Mouse (Mus musculus): ENCODE data around the gene Ugt2b34.
A peak's percentile ranks its signal among the peaks of the same experiment; 100 is the strongest.
"Not testable (repeated sequence)": the region's sequence is repeated elsewhere in the genome, so short reads cannot be mapped to it uniquely, and the experiment has no call there.

The Ugt2b34 gene

DNA sequence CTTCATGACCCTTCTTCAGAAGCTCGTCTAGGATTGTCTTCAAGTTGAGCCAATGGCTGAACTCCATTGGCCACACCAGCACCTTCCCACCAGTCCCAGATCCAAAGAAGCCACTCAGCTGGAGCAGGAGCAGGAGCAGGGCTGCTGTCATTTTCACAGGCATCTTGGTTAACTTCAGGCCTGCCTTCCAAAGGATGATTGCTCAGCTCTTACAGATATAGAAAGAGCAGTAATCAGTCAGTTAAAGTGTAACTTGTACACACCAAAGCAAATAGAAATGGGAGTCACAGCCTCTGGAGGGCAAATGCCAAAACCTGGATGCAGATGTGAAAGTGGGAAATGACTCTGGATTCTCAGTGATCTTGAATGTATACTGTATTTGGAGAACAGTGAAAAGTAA, at the start of gene Ugt2b34:
TSS of gene Ugt2b34 (minus strand) at position 180 of the 400 bp plus-strand sequence.
- DNase-seq (ENCODE audit: low read depth): no peak

- no peak for DNase-seq (ENCODE audit: low read depth)
Observed at GRCm38 (mm10) chr5:86942111-86942510, 35.4 kb upstream of the Ugt2b34 start.

DNA sequence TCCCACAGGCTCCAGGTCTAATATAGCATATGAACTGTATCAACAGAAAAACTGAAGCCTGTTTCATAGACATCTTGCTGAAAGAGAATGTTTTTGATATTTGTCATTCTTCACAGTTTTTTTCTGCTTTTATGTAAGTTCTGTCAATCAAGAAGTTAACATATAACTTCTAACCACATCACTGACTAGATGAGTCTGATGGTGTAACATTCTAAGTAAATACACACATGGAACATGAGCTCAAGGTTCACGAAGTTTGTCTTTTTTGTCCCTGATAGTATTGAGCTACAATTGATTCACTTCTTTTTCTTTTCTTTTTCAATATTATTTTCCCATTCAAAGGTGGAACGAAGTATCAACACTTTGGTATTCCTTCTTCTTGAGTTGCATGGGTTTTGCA, 19.7 kb upstream of the Ugt2b34 start, which contains the start of gene Ugt2b1:
TSS of gene Ugt2b1 (minus strand) at position 105 of the 400 bp plus-strand sequence.
- no peak for DNase-seq (ENCODE audit: low read depth)

DNA sequence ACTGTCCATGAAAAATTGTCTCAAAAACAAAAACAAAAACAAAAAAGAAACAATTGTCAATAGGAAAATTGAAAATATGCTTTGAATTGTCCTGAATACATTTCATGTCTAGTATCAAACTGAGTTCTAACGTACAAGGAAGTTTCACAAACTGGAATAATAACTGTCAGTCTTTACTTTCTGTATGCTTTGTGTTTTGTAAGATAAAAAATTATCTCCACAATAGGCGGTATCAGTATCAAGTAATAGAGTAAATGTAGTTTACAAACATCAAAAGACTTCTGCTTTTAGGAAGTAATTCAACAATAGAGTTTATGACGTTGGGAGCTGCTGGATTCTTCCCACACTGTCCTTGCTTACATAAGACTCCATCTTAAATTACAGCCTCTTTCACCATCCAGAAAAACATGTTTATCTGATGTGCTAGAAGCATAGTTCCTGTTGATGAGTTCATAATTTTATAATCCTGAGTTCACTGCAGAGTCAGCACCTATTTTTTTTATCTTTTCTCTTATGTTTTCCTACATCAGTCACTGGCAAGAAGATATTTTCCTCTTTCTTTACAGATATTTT, 14.0 kb upstream of the Ugt2b34 start:
- DNase-seq (ENCODE audit: low read depth): no peak

DNA sequence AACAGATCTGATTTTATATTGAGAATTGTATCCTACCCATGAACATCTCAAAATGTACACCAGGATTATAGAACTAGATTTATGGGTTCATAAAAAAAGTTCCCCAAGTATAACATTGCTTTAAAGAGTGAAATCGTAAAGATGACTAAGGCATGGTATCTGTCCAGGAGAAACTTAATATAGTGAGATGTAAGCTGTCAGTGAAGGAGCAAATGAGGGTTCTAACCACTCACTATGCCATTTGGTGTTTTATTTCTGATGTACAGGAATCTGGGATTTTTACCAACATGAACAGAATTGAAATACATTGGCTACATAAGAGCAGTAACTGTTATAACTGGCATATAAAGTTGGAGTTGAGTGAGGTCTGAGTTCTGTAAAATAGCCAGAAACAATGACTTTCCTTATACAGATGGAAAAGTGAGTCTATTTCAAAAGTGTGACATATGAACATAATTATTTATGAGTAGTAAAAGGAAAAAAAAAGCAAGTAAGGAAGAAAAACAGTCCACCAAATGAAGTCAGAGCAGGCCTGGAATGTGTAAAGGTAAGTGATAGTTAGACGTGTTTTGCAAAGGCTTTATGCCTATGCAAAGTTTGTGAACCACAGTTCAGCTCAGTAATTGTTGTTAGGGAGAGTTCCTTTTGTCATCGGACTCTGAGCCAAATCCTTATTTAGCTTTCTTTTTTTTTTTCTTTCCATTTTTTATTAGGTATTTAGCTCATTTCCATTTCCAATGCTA, 4.8 kb upstream of the Ugt2b34 start:
- no peak for DNase-seq (ENCODE audit: low read depth)

DNA sequence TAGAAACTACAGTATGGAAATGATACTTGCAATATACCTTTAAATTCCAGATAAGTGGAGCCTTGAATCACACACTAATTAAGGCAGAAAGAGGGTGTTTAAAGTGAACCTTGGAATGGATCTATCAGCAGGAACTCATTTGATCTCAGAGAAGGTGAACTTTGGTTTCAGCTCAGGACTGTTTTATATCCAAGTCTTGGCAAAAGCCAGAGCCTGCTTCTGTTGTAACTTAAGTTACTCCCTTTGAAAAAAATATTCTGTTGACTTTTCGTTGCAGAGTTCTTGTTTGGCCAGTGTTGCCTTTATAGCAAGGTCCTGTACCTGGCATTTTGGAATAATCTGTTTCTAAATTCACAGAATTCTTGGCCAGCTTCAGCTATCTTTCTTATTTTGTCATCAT, 4.0 kb upstream of the Ugt2b34 start:
- no peak for DNase-seq (ENCODE audit: low read depth)

GRCm38 (mm10) chr5:86889933-86890332, 16.8 kb downstream of the Ugt2b34 start:
- DNase-seq (ENCODE audit: low read depth): no peak

GRCm38 (mm10) chr5:86888420-86888819, 18.3 kb downstream of the Ugt2b34 start:
- DNase-seq (ENCODE audit: low read depth): no peak

DNA sequence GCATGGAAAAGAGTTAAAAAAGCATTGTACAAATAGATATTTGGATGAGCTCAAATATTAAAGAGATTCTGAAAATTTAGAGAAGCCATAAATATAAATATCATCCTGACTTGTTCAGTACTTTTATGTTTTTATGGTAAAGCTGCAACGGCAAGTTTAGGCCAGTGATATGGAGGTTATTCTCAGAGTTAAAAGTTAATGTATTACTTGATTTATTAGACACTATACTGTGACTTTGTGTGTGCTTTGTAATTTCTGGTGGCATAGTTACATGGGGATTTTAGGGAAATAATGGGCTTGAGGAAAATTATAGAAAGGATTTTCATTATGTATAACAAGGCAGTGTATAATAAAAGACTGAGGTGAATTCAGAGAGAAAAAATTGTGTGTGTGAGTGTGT, 19.7 kb downstream of the Ugt2b34 start:
- no peak for DNase-seq (ENCODE audit: low read depth)

- no peak for DNase-seq (ENCODE audit: low read depth)
Observed at GRCm38 (mm10) chr5:86886620-86887019, 20.1 kb downstream of the Ugt2b34 start.

DNA sequence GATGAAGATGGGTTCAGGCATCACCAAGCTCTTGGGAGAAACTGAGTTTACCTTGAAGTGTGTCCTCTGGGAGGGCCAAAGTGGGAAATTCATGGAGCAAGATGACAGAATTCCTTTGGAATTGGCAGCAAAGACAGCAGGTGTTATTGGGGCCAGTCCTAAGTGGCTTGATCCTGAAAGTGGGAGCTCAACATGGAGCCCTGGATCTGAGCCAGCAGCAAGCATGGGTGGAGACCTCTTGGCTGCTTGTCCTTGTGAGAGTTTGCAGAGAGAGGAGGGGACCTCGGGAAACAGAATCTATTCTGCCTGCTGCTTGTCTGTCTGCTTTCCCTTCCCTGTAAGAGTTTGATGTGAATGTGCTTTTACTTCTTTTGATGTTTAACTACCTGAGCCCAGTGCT, 34.9 kb downstream of the Ugt2b34 start:
- DNase-seq (ENCODE audit: low read depth): no peak

DNA sequence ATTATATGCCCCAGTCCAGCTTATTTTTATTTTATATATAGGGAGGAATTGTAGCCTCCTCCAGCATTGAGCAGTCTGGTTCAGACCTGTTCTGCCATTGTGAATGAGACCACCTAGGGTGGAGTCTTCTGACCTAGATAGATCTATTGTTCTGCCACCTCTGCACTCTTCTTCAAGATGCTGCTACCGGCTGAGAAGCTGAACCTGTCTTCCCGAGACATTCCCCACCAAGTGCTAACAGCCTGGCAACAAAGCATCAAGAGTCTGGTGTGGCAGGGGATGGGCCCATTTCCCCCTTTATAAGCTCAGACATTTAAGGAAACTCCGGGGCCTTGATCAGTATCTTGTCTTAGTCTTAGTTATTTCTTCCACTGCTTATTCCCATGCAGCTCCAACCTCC, 48.4 kb downstream of the Ugt2b34 start:
- no peak for DNase-seq (ENCODE audit: low read depth)

GRCm38 (mm10) chr5:86857682-86858081, 49.1 kb downstream of the Ugt2b34 start:
- DNase-seq (ENCODE audit: low read depth): no peak

DNA sequence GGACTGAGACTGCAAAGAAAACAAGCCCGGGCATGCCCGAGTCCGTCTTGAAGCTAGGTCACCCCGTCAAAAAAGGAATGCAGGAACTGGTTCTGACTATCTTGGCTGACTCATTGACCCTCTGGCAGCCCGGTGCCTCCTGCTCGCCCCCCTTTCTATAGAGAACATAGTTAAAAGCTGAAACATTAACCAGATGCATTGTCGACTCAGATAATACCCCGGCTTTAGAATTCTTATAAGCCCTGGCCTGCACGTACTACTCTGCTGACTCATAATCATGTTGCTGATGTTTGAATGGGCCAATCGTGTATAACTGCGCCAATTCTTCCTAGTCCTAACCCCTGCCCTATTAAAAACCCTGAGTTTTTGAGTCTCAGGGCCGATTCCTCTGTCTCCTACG, 50.2 kb downstream of the Ugt2b34 start:
- not testable (repeated sequence) for DNase-seq (ENCODE audit: low read depth)

GRCm38 (mm10) chr5:86851658-86852057, 55.1 kb downstream of the Ugt2b34 start:
- DNase-seq (ENCODE audit: low read depth): no peak

- peak; percentile 18 for DNase-seq (ENCODE audit: low read depth)
Observed at GRCm38 (mm10) chr5:86850104-86850503, 56.6 kb downstream of the Ugt2b34 start.

DNA sequence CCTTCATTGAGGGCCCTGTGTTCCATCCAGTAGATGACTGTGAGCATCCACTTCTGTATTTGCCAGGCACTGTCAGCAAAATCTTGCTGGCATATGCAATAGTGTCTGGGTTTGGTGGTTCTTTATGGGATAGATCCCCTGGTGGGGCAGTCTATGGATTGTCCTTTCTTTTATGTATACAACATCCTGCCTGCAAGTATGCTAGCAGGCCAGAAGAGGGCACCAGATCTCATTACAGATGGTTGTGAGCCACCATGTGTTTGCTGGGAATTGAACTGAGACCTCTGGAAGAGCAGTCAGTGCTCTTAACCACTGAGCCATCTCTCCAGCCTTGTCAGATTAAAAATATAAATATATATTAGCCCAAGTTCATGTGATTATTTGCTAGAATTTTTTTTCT, 65.5 kb downstream of the Ugt2b34 start:
- DNase-seq (ENCODE audit: low read depth): not testable (repeated sequence)

DNA sequence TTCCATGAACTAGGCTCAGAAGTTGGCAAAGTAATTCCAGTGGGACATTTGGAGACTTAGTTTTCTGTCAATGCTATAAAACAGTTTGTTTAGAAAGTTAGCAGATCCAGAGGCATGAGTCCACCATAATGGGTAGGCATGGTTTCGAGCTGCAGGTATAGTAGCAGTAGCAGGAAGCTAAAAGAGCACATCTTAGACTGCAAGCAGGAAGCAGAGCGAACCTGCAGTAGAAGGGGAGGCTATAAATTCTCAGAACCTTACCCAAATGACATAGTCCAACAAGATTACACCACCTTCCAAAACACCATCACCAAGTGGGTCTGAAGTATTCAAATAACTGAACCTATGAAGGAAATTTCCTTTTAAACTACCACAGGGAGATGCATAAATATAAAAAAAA, 66.5 kb downstream of the Ugt2b34 start:
- DNase-seq (ENCODE audit: low read depth): no peak
